ENCODE assay signal across 7 mouse cellular contexts in the genomic region with DNA sequence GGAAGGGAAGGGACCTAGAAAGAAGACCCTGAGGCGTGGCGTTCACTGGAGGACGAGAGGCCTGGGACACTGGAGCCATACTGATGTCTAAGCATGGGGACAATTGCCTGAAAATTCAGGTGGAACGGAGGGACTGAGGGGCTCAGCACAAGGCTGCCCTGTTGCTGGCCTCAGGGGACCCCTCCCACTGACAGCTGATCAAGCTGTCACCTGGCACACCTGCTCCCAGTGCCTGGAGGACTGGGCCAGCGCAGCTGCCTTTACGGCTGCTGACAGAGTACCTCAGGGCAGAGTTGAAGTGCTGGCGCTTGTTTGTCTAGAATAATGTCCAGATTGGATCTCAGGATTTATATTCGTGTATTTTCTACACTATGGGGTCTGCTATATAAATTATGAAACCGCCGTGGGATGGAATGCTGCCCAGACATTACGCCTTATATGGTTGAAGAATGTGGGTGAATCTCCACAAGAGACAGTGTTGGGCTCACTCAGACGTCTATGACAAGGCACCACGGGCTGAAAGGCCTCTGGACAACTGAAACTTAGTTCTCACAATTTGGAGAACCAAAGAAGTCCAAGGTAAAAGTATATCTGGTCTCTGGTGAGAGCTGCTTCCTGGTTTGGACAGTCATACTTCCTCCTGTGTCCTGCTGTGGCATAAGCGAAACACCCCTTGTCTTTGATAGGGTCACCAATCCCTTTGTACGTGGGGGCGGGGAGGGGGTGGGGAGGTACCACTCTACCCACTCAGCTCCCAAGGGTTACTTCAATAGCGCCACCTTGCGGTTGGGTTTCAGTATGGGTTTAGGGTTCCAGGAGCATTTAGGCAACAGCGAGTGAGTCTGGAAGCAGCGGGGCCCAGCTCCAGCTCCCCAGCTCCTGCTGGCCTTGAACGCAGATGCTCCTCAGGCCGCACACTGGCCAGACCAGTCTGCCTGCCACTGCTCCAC. TPM values are rescaled to one million over a fixed set of nuclear protein-coding genes. Genes with fewer than 3 reads are reported as not detected.
A peak's percentile ranks its signal among the peaks of the same experiment; 100 is the strongest.
DNase-seq lines count a peak whose midpoint lies in the region; ATAC-seq and TF ChIP-seq lines count a peak whose summit lies in the region.

No protein-coding gene starts in this region.

- H3K9me3 ChIP-seq in MEL (replicated peaks; ENCODE audit: insufficient read depth, low read length), result no peaks in the 10 kb centered on the region

- peak; percentile 50 to 53 for DNase-seq in CD8-positive naive resting alpha-beta T cell, adult 2 months (ENCODE audit: low read depth in 2 of 2, low spot score in 2 of 2)
- peak; percentile 89 for DNase-seq in MEL (ENCODE audit: low read depth, low spot score)
- peak; percentile 67 for DNase-seq in embryo, embryonic 9.5 days (ENCODE audit: extremely low spot score)
- DNase-seq in layer of hippocampus, postnatal 14 days (ENCODE audit: low spot score in 2 of 2), result peak; percentile 50 to 58
- peak; percentile 69 to 84 for DNase-seq in lung, postnatal 4 days

- peak overlapping the region; percentile 15 for H3K9ac ChIP-seq in MEL (ENCODE audit: control insufficient read depth, low read depth, low read length, poor library complexity, severe bottlenecking)

- H3K36me3 ChIP-seq in MEL (ENCODE audit: control insufficient read depth in 1 of 2, insufficient read depth in 2 of 2, low read length in 2 of 2), result peaks cover 0 to 7% of the 10 kb centered on the region in 2 experiments; a peak in 2 of 4 replicates
- no peaks in the 10 kb centered on the region for H3K36me3 ChIP-seq in small intestine, adult 2 months (ENCODE audit: control insufficient read depth, insufficient read depth, low read length)

- no peak for TF ChIP-seq POLR2A in MEL (IDR thresholded peaks at IDR 0.05; ENCODE audit: control insufficient read depth in 1 of 2, insufficient read depth in 1 of 2, low read depth in 1 of 2, low read length in 2 of 2, poor library complexity in 1 of 2)
- no peak for TF ChIP-seq POLR2A in small intestine, adult 2 months (IDR thresholded peaks at IDR 0.05; ENCODE audit: low read depth, low read length)

- TF ChIP-seq CTCF in MEL (IDR thresholded peaks at IDR 0.05 in 2 of 3, conservative IDR thresholded peaks at IDR 0.05 in 1 of 3; ENCODE audit: control insufficient read depth in 1 of 3, insufficient read depth in 1 of 3, low read depth in 2 of 3, low read length in 3 of 3, poor library complexity in 1 of 3, severe bottlenecking in 1 of 3), result peak; percentile 63 to 82 (median 72); a peak in 5 of 6 replicates
- peak; percentile 61; the same call in 1 of the 2 replicates for TF ChIP-seq CTCF in small intestine, adult 2 months (IDR thresholded peaks at IDR 0.05; ENCODE audit: extremely low read depth, insufficient read length, insufficient replicate concordance, low read depth, low read length)

- H3K4me3 ChIP-seq in MEL (ENCODE audit: control insufficient read depth in 1 of 2, insufficient read depth in 1 of 2, low read depth in 2 of 2, low read length in 2 of 2), result peak overlapping the region in 1 of 2 experiments; percentile 10; a peak in 1 of 4 replicates
- no peak overlapping the region for H3K4me3 ChIP-seq in small intestine, adult 2 months (ENCODE audit: low read depth, low read length)

- H3K27ac ChIP-seq in MEL (ENCODE audit: control insufficient read depth, low read depth, low read length), result no peak overlapping the region
- H3K27ac ChIP-seq in small intestine, adult 2 months (ENCODE audit: insufficient read depth, low read depth, low read length), result no peak overlapping the region

- H3K27me3 ChIP-seq in MEL (ENCODE audit: control insufficient read depth in 1 of 2, insufficient read depth in 2 of 2, low read length in 2 of 2), result no peaks in the 10 kb centered on the region
- no peaks in the 10 kb centered on the region for H3K27me3 ChIP-seq in small intestine, adult 2 months (ENCODE audit: control insufficient read depth, insufficient read depth, low read length)

- peaks cover 0 to 15% of the 10 kb centered on the region in 2 experiments; a peak in 2 of 4 replicates for H3K4me1 ChIP-seq in MEL (ENCODE audit: control insufficient read depth in 1 of 2, insufficient read depth in 2 of 2, low read length in 2 of 2)
- peaks cover 6% of the 10 kb centered on the region for H3K4me1 ChIP-seq in small intestine, adult 2 months (ENCODE audit: control insufficient read depth, insufficient read depth, insufficient read length, low read length)

- peak; percentile 28 to 49 for ATAC-seq in hematopoietic stem cell, adult 5-6 weeks (replicated peaks in 1 of 2; ENCODE audit: insufficient read depth in 1 of 2, low FRiP score in 2 of 2, low TSS enrichment in 1 of 2, low read depth in 1 of 2, poor library complexity in 2 of 2, severe bottlenecking in 2 of 2)

- H3K79me2 ChIP-seq in MEL (ENCODE audit: control insufficient read depth, insufficient read depth, low read length, poor library complexity), result no peaks in the 10 kb centered on the region

- WGBS in small intestine, adult 2 months, result 46% methylated on average over 22 of the region's 22 CpGs

- no peak; a peak in 1 of 4 replicates for TF ChIP-seq EP300 in MEL (IDR thresholded peaks at IDR 0.05; ENCODE audit: low read depth in 1 of 2, low read length in 2 of 2)

- peak; percentile 53 for TF ChIP-seq RAD21 in MEL (IDR thresholded peaks at IDR 0.05; ENCODE audit: low read depth, low read length)

TF ChIP-seq in MEL, 35 proteins besides CTCF, POLR2A, EP300 and RAD21:
- TF ChIP-seq MXI1 (IDR thresholded peaks at IDR 0.05; ENCODE audit: low read depth, low read length) (no peak), MAZ (IDR thresholded peaks at IDR 0.05; ENCODE audit: low read depth, low read length) (0 out of 2 replicates have a peak, but pooled peaks have one; percentile 34), ELF1 (IDR thresholded peaks at IDR 0.05; ENCODE audit: low read depth, low read length) (peak; percentile 36; the same call in 1 of the 2 replicates), SMC3 (IDR thresholded peaks at IDR 0.05; ENCODE audit: low read depth, low read length) (peak; percentile 76)

RNA-seq across cellular contexts. Expression of a gene that starts 27.0 kb away (rescaled TPM):
- 1.7 and 2.8 TPM in 2 replicates for total RNA-seq in MEL (2012; rRNA removed)
- 1 to 10 TPM in 1 of 2 experiments, not detected in 1; 4.4 TPM for polyA plus RNA-seq in MEL (2012; ENCODE audit: insufficient read depth in 1 of 2, insufficient read length in 2 of 2, low read depth in 1 of 2, low replicate concordance in 2 of 2, missing spikeins in 1 of 2)
- 1.4 and 3.9 TPM in 2 replicates for total RNA-seq in hematopoietic stem cell, adult 5-6 weeks (2017)
- 100 to 1,000 TPM; 329 to 334 TPM for total RNA-seq in layer of hippocampus, postnatal 14 days (2021)
- 26.1 and 52.4 TPM in 2 replicates for polyA plus RNA-seq in small intestine, adult 2 months (2012; rRNA removed)

Comparison
In these comparisons a context has a peak if more than half of its experiments do, and no peak if none do; other contexts are left out.
1. RNA of a gene that starts 27.0 kb away (total RNA-seq): 329 to 334 TPM in layer of hippocampus, postnatal 14 days; 1.7 to 2.8 TPM in MEL and 1.4 to 3.9 TPM in hematopoietic stem cell, adult 5-6 weeks; every median in the first group is over 10 times any median in the second.
2. Peak in every context shown above with its lines, with median percentiles within 50 percentile points of each other: DNase-seq.